Mouse (Mus musculus) kidney, adult 2 months (tissue): Measurements from ENCODE around the gene Hist1h4b.

ENCODE experiments used
- CTCF ChIP-seq: fragments of 200-500 bp; conservative IDR thresholded peaks from 2 replicates; pipeline ENCODE4 v1.5.1; 2011; ENCODE audit warnings: low read depth, mild to moderate bottlenecking, control low read depth, low read length, moderate library complexity, mixed read lengths; ENCODE audit not compliant: insufficient read depth, insufficient read length
- POLR2A ChIP-seq: fragments of 200-500 bp; IDR thresholded peaks from one replicate; pipeline ENCODE4 v1.6.1; 2011; ENCODE audit warnings: low read depth, low read length, control low read depth

- TF ChIP-seq CTCF = no peak
- TF ChIP-seq POLR2A = no peak
Measured at GRCm38 (mm10) chr13:23730479-23730878, 26.3 kb upstream of the Hist1h4b start.
